Mouse (Mus musculus) megakaryocyte progenitor cell, adult 5-6 weeks (primary cell): ENCODE data around the gene Chml. TPM values are rescaled to one million over a fixed set of nuclear protein-coding genes. Genes with fewer than 3 reads are reported as not detected.

Experiments
- ATAC-seq: replicated peaks from 2 replicates; pipeline ENCODE4 v1.8.0; 2016; ENCODE audit warnings: mild to moderate bottlenecking, moderate TSS enrichment, inconsistent platforms; ENCODE audit not compliant: poor library complexity
- total RNA-seq, 2 experiments: library from RNA; stranded (forward) in 1 of 2; stranded (reverse) in 1 of 2; fragments of 157-497, 149-512 nt in 1 of 2; fragments of 200-1000 nt in 1 of 2; gene quantifications; 2 replicates each; pipeline versions ENCODE4 v1.2.3 to v1.2.4; 2015 to 2017

The Chml gene
- total RNA-seq (2015) (9.6 and 11.8 TPM in 2 replicates), total RNA-seq (2017) (16.4 and 17.1 TPM in 2 replicates)

DNA sequence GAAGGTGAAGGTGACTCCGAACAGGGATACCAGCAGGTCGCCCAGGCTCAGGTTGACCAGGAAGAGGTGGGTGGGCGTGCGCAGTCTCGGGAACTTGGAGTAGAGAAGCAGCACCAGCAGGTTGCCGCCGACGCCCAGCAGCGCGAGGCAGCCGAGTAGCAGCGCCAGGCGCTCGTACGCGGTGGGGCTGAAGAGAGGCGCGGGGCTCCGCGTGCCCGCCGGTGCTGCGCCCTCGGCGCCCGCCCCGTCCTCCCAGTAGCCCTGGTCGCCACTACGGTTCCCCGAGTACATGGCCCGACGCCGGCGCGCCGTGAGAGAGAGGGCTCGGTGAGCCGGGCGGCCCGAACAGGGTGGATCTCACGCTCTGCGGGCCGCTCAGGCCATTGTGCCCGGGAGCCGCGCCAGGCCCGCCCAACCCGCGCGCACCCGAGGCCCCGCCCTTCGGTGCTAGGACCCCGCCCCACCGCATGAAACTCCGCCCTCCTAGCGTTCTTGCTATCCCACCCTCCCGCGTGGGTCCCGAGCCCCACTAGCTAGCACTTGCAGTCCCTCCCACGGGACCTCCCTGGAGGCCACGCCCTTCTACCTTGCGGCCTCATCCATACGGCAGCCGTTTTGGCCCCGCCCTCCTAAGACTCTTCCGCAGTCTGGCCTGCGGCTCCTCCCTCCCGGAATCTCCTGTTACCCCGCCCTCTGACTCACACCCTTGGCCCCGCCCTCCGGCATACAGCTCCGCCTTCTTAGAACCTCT lies at the start of gene Chml, which contains the start of gene Opn3:
TSS of gene Chml (minus strand) at position 656 of the 751 bp plus-strand sequence.
TSS of gene Opn3 (minus strand) at position 531 of the 751 bp plus-strand sequence.
- ATAC-seq: peak; percentile 82

DNA sequence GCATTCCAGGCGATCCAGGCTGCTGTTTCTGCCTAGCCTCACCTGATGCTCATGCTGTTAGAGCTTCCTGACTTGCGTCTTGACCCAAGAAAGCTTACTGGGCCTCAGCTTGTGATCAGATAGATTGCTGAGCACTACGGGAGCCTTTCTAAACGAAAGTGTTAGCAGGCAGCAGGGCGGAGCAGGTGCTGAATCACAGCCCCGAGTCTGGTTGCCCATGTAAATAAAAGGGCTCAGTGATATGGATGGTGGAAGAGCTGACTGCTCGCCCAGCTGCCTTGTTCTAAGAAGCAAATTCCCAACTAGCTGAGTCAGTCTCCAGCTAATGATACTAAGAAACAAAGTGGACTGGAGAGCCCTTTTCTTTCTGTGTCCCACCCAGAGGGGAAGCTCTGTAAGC lies 33.1 kb upstream of the Chml start:
- ATAC-seq: no peak

- ATAC-seq: no peak
These were observed 24.1 kb upstream of the Chml start for GRCm38 (mm10) chr1:175716832-175717231.

DNA sequence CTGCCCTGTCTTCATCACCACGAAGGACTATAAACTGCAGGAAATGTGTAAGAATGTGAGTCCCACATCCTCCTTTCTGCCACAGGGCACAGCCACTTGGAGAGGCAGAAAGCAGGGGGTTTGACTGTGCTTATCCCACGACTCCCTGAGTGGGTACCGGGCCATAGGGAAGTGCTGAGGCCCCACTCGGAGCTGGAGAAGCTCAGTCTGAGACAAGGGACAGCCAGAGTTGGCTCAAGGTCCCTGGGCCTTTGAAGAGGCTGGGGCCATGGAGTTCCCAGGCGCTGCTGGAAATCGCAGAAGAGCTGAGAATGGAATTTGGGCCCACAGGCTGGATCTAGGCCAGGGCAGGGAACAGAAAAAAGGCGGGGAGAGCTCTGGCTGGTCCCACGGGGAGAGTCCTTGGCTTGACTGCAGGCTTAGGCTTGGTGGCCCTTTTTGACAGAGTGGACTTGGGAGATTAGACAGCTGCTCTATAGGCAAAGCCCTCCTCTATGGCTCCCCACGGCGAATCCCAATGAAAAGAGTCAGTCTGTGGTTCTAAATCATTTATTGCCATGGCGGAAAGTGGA lies 19.7 kb upstream of the Chml start:
- ATAC-seq: no peak

GRCm38 (mm10) chr1:175708013-175708412 lies 15.3 kb upstream of the Chml start:
- ATAC-seq: peak; percentile 85

DNA sequence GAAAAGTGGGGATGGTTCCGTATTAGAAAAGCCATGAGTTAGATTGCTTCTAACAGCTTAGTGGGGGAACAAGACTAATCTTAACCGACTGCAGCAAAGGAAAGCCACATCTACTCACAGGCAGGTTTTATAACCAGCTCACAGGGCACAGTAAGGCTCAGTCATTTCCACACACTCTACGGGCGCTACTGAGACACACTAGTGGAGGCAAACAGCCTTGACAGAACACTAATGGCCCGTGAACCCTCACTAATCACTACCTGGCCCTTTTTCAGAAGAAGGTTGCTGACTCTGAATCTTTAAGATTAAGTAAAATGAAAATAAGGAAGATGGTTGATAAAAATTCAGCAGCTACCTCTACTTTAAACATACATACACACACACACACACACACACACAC lies 14.9 kb upstream of the Chml start:
- ATAC-seq: peak; percentile 35

- no peak for ATAC-seq
These were observed 8.4 kb upstream of the Chml start for GRCm38 (mm10) chr1:175701145-175701544.

GRCm38 (mm10) chr1:175699796-175700195 lies 7.1 kb upstream of the Chml start:
- peak; percentile 64 for ATAC-seq

GRCm38 (mm10) chr1:175699375-175699774 lies 6.7 kb upstream of the Chml start:
- no peak for ATAC-seq

DNA sequence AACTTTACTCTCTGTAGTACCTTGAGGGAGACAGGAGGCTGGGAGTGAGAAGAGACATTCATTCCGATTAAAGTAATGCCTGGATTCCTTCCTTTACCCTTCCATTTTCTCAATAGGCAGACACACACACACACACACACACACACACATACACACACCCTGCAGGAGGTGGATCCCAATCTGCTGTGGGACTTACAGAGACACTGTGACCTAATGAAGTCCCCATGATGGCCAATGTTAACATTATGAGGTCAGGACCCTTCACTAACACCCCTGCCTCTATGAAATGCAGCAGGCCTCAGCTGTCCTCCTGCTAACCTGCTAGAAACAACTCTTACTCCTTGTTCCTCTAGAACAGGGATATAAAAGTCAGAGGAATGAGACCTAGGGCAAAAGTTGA lies 5.6 kb upstream of the Chml start, which contains the start of gene Wdr64:
TSS of gene Wdr64 (plus strand) at position 301 of the 400 bp plus-strand sequence.
- ATAC-seq: no peak

GRCm38 (mm10) chr1:175693429-175693960 lies 794 bp upstream of the Chml start:
- ATAC-seq: peak; percentile 20

DNA sequence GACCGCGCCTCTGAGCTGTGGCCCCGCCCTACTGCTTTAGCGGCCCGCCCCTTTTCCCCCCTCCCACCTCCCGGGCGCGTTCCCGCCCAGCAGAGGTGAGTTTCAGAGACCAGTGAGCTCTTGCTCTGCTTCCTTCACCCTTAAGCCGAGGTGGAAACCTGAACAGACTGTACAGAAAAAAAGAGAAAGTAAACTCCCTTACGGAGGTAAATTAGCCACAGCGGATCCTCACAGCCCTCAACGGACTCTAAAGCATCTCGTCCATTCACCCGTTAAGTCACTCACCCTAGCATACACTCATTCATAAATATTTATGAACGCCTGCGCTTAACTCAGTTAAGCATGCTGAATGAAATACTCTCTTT lies 278 bp upstream of the Chml start:
- no peak; the same call in 1 of the 2 replicates for ATAC-seq

DNA sequence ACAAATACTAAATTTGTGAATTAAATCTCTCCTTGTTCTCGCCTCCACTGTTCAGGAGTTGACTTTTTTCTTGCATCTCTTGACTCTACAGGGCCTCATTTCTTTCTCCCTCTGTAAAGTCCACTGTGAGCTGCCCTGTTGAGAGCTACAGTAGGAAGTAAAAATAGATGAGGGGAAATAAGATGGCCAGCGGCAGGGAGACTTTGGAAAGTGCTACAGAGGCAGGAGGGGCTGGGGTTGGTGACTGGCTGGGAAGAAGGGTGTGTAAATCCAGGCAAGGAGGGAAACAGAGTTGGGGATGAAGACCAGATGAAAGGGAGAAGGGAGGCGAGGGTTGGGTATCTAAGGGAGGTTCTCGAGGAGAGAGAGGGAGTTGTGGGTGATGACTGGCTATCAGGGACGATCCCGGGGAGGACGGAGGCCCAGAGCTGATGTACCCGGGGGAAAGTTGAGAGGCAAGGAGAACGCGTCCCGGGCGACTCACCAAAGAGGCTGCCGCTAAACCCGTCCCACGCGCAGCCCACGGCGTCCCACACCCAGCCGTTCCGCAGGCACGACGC lies 935 bp downstream of the Chml start:
- peak; percentile 4 for ATAC-seq

- ATAC-seq: no peak
These were observed 11.7 kb downstream of the Chml start for GRCm38 (mm10) chr1:175680995-175681394.

- no peak for ATAC-seq
These were observed 15.2 kb downstream of the Chml start for GRCm38 (mm10) chr1:175677459-175677858.

GRCm38 (mm10) chr1:175675116-175675515 lies 17.6 kb downstream of the Chml start:
- ATAC-seq: no peak

GRCm38 (mm10) chr1:175673563-175674325 lies 19.0 kb downstream of the Chml start:
- no peak for ATAC-seq

DNA sequence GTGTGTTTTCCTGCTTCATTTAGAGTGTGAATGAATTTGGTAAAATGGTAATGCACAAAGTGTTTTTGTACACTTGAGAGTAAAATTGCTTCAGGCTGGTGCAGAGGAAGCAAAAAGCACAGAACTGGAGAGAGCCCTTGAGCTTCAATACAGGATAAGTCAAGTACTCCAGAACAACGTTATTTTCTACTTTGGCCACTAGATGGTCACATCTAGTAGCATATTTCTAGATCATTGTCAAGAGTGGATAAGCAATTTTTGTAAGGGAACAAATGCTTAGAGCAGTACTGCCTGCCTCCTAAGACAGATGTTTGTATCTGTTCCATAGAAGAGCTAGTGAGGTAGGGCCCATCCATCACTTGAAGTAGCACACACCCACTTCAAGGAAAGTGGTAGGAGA lies 21.1 kb downstream of the Chml start:
- ATAC-seq: peak; percentile 42

- no peak for ATAC-seq
These were observed 22.7 kb downstream of the Chml start for GRCm38 (mm10) chr1:175670042-175670441.

DNA sequence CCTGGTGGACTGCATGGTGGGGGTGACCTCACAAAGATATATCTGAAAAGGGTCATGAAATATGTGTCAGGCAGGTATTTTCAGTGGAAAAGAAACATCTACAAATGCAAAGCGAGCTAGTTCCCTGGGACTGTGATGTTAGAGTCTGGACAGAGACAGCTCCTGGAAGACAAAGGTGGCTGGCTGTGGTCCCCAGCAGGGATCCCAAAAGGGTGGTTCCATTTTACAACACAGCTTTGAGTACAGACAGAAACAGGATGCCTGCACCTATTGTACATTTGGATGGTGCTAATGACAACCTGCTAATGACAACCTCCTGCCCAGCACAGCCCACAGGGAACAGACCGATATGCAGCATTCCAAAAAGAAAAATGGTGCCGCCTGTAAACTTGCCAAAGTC lies 23.2 kb downstream of the Chml start:
- no peak for ATAC-seq
